ENCODE assay signal across 8 mouse cellular contexts in genomic region chr7:48930399-48930798, GRCm38 (mm10). TPM values are rescaled to one million over a fixed set of nuclear protein-coding genes. Genes with fewer than 3 reads are reported as not detected.
DNase-seq lines count a peak whose midpoint lies in the region; ATAC-seq lines count a peak whose summit lies in the region.
"Had no signal": no experiment of that assay in that cellular context is flagged by ENCODE, and none has a peak within 500 bp of the region (broad histone marks: within the 10 kb centered on the region; RNA-seq: fewer than 3 reads in every experiment).

No protein-coding gene starts in this region.

- no peaks in the 10 kb centered on the region for H3K36me3 ChIP-seq in kidney, embryonic 14.5 days (ENCODE audit: control insufficient read depth, insufficient read depth, low read length)
- no peaks in the 10 kb centered on the region for H3K36me3 ChIP-seq in hindbrain, embryonic 13.5 days
- H3K36me3 ChIP-seq: forebrain, embryonic 15.5 days had no signal

- 33% methylated on average over 5 of the region's 5 CpGs for WGBS in kidney, embryonic 14.5 days
- WGBS in hindbrain, embryonic 13.5 days, result 24% methylated on average over 5 of the region's 5 CpGs

- H3K4me2 ChIP-seq in kidney, embryonic 14.5 days (replicated peaks; ENCODE audit: low read depth, low read length), result no peak overlapping the region
- no peak overlapping the region for H3K4me2 ChIP-seq in hindbrain, embryonic 13.5 days
- H3K4me2 ChIP-seq: forebrain, embryonic 15.5 days had no signal

- intact Hi-C loops in left cerebral cortex, postnatal 10 days (cut with DNase I), result no loop called here

- H3K4me1 ChIP-seq in kidney, embryonic 14.5 days (ENCODE audit: control insufficient read depth, insufficient read depth, low read length), result peaks cover 6% of the 10 kb centered on the region; the same call in 1 of the 2 replicates
- peaks cover 12% of the 10 kb centered on the region for H3K4me1 ChIP-seq in hindbrain, embryonic 13.5 days (replicated peaks)
- H3K4me1 ChIP-seq: forebrain, embryonic 15.5 days had no signal

- DNase-seq in kidney, adult 18-20 months, result peak; percentile 46
- peak; percentile 88 to 90 for DNase-seq in cerebellum, adult 18-20 months
- peak; percentile 33 to 38 for DNase-seq in left cerebral cortex, postnatal 10 days (ENCODE audit: extremely low spot score in 1 of 2, low spot score in 2 of 2)
- DNase-seq in gastrocnemius, adult 18-20 months (ENCODE audit: low spot score), result no peak
- DNase-seq in testis, postnatal 14 days (ENCODE audit: low spot score), result no peak

- no peak overlapping the region for H3K4me3 ChIP-seq in kidney, embryonic 14.5 days (ENCODE audit: low read length)
- no peak overlapping the region for H3K4me3 ChIP-seq in hindbrain, embryonic 13.5 days
- H3K4me3 ChIP-seq: forebrain, embryonic 15.5 days had no signal

- H3K27me3 ChIP-seq in kidney, embryonic 14.5 days (ENCODE audit: control insufficient read depth, insufficient read depth, low read length), result no peaks in the 10 kb centered on the region
- peaks cover 21% of the 10 kb centered on the region; the same call in 1 of the 2 replicates for H3K27me3 ChIP-seq in hindbrain, embryonic 13.5 days
- H3K27me3 ChIP-seq: forebrain, embryonic 15.5 days had no signal

- H3K9me3 ChIP-seq in kidney, embryonic 14.5 days (ENCODE audit: control insufficient read depth, low read length), result no peaks in the 10 kb centered on the region
- H3K9me3 ChIP-seq in hindbrain, embryonic 13.5 days, result no peaks in the 10 kb centered on the region
- H3K9me3 ChIP-seq: forebrain, embryonic 15.5 days had no signal

- H3K9ac ChIP-seq in kidney, embryonic 14.5 days (ENCODE audit: low read depth, low read length), result no peak overlapping the region
- no peak overlapping the region for H3K9ac ChIP-seq in hindbrain, embryonic 13.5 days
- H3K9ac ChIP-seq: forebrain, embryonic 15.5 days had no signal

- no peak for ATAC-seq in kidney, embryonic 14.5 days (ENCODE audit: low FRiP score, low TSS enrichment)
- 0 out of 2 replicates have a peak, but pooled peaks have one; percentile 13 for ATAC-seq in hindbrain, embryonic 13.5 days (ENCODE audit: low FRiP score)
- ATAC-seq: forebrain, embryonic 15.5 days had no signal

- no peak overlapping the region for H3K27ac ChIP-seq in kidney, embryonic 14.5 days (ENCODE audit: low read depth, low read length)
- no peak overlapping the region for H3K27ac ChIP-seq in hindbrain, embryonic 13.5 days
- H3K27ac ChIP-seq: forebrain, embryonic 15.5 days had no signal

RNA-seq across cellular contexts. Expression of gene Nav2, which starts 21.9 kb away (rescaled TPM):
- 39.8 and 49.2 TPM in 2 replicates for polyA plus RNA-seq in kidney, embryonic 14.5 days (2014; fragmentation: Nextera tagmentation; extraction: Ambion mirVana)
- polyA plus RNA-seq in hindbrain, embryonic 13.5 days (2015; fragmentation: Nextera tagmentation; extraction: Ambion mirVana), result 22.4 and 24.2 TPM in 2 replicates
- 100 to 1,000 TPM; 116 to 131 TPM for total RNA-seq in left cerebral cortex, postnatal 10 days (2021)
- total RNA-seq in gastrocnemius, adult 18-20 months (2021), result 10 to 100 TPM; 35.3 to 35.4 TPM

RNA-seq across cellular contexts. Expression of gene E2f8, which starts 49.0 kb away (rescaled TPM):
- 16.2 and 25.4 TPM in 2 replicates for polyA plus RNA-seq in kidney, embryonic 14.5 days (2014; fragmentation: Nextera tagmentation; extraction: Ambion mirVana)
- polyA plus RNA-seq in hindbrain, embryonic 13.5 days (2015; fragmentation: Nextera tagmentation; extraction: Ambion mirVana), result 3.4 and 4.0 TPM in 2 replicates
- 1 to 10 TPM; 1.0 to 1.3 TPM for total RNA-seq in left cerebral cortex, postnatal 10 days (2021)
- total RNA-seq in gastrocnemius, adult 18-20 months (2021), result under 1 TPM; 0.71 TPM

Comparison
In these comparisons a context has a peak if more than half of its experiments do, and no peak if none do; other contexts are left out.
1. DNase-seq: peak in kidney, adult 18-20 months (single experiment), cerebellum, adult 18-20 months (2 of 2) and left cerebral cortex, postnatal 10 days (2 of 2); none in gastrocnemius, adult 18-20 months (single experiment) and testis, postnatal 14 days (single experiment).